Mouse (Mus musculus) megakaryocyte, embryonic 14.5 days (primary cell): Measurements from ENCODE around the gene Zfp60. TPM values are rescaled to one million over a fixed set of nuclear protein-coding genes. Genes with fewer than 3 reads are reported as not detected.
"Not testable (repeated sequence)": the region's sequence is repeated elsewhere in the genome, so short reads cannot be mapped to it uniquely, and the experiment has no call there.

Experiments used
- H3K27me3 ChIP-seq: replicated peaks from 2 replicates; pipeline ENCODE3; 2012; ENCODE audit warnings: inconsistent platforms
- H3K36me3 ChIP-seq: replicated peaks from 2 replicates; pipeline ENCODE3; 2012; ENCODE audit warnings: low read length, inconsistent platforms, mixed read lengths
- H3K4me1 ChIP-seq: 2 replicates; pipeline ENCODE4 v1.6.1; 2012; ENCODE audit warnings: inconsistent platforms
- H3K4me3 ChIP-seq: replicated peaks from 2 replicates; pipeline ENCODE3; 2012; ENCODE audit warnings: moderate library complexity, mild to moderate bottlenecking, inconsistent platforms
- H3K9me3 ChIP-seq: 2 replicates; pipeline ENCODE4 v1.6.1; 2012; ENCODE audit warnings: inconsistent platforms
- FLI1 ChIP-seq: IDR thresholded peaks from 2 replicates; pipeline ENCODE4 v1.6.1; 2012; ENCODE audit warnings: low read length, inconsistent platforms, mixed read lengths
- GATA1 ChIP-seq: IDR thresholded peaks from 3 replicates; pipeline ENCODE4 v1.6.1; 2012; ENCODE audit warnings: mixed read lengths, low read length, inconsistent platforms, borderline replicate concordance
- polyA plus RNA-seq: library from polyadenylated mRNA; stranded (reverse); fragments of >175 nt; gene quantifications from 2 replicates; pipeline ENCODE4 v1.2.3, GENCODE M21; 2012; ENCODE audit warnings: low replicate concordance; ENCODE audit not compliant: insufficient read depth

Zfp60 gene
- polyA plus RNA-seq, 1 experiment: not detected

DNA sequence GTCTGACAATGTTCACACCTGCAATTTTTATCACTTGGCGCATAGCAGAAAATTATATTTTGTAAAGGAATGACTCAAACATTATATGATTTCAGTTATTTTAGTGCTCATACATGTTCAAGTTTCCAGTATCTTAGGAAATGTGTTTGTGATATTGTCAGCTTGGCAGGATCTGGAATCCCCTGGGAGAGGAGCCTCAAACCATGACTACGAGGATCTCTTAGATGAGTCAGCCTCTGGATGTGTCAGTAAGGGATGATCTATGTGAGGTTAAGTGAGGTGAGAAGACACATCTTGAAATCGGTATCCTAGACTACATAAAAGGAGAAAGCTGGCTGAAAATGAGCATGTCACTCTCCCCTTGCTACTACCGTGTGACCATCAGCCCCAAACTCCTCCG is 58.1 kb downstream of the Zfp60 start:
- Histone ChIP-seq H3K9me3 (peaks cover 16% of the 10 kb centered on the region), H3K4me3 (no peak overlapping the region), H3K36me3 (no peaks in the 10 kb centered on the region), H3K27me3 (no peaks in the 10 kb centered on the region), H3K4me1 (no peaks in the 10 kb centered on the region)
- TF ChIP-seq FLI1 (no peak), GATA1 (no peak)

DNA sequence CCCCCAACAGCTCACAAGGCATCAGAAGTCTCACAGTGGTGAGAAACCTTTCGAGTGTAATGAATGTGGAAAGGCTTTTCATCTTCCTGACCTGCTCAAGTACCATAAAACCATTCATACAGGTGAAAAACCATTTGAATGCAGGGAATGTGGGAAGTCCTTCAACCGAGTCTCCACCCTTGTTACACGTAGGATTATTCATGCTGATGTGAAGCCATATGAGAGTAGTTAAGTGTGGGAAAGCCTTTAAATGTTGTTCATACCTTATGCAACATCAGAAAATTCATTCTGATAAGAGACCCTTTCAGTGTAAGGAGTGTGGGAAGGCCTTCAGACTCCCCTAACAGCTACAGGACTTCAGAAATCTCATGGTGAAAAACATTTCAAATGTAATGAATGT is 62.7 kb downstream of the Zfp60 start:
- not testable (repeated sequence) for H3K4me1 ChIP-seq, H3K36me3 ChIP-seq

DNA sequence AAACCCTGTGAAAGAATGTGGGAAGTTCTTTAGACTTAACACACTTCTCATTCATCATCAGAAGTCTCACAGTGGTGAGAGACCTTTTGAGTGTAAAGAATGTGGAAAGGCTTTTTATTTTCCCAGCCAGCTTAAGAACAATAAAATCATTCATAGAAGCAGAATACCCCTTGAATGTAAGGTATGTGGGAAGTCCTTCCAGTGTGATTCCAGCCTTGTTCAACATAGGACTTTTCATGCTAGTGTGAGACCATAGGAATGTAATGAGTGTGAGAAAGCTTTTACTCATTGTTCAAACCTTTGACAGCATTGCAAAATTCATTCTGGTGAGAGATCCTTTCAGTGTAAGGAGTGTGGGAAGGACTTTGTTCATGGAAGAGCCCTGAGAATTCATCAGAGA is 63.4 kb downstream of the Zfp60 start:
- Histone ChIP-seq H3K4me3 (no peak overlapping the region), H3K27me3 (no peaks in the 10 kb centered on the region), H3K36me3 (no peaks in the 10 kb centered on the region), H3K4me1 (peaks cover 7% of the 10 kb centered on the region), H3K9me3 (peaks cover 14% of the 10 kb centered on the region)
- TF ChIP-seq FLI1: no peak
- no peak for TF ChIP-seq GATA1

More for the DNA sequence above, 62.7 kb downstream of the Zfp60 start:
- peaks cover 14% of the 10 kb centered on the region for H3K9me3 ChIP-seq
- not testable (repeated sequence) for H3K27me3 ChIP-seq, H3K4me3 ChIP-seq

DNA sequence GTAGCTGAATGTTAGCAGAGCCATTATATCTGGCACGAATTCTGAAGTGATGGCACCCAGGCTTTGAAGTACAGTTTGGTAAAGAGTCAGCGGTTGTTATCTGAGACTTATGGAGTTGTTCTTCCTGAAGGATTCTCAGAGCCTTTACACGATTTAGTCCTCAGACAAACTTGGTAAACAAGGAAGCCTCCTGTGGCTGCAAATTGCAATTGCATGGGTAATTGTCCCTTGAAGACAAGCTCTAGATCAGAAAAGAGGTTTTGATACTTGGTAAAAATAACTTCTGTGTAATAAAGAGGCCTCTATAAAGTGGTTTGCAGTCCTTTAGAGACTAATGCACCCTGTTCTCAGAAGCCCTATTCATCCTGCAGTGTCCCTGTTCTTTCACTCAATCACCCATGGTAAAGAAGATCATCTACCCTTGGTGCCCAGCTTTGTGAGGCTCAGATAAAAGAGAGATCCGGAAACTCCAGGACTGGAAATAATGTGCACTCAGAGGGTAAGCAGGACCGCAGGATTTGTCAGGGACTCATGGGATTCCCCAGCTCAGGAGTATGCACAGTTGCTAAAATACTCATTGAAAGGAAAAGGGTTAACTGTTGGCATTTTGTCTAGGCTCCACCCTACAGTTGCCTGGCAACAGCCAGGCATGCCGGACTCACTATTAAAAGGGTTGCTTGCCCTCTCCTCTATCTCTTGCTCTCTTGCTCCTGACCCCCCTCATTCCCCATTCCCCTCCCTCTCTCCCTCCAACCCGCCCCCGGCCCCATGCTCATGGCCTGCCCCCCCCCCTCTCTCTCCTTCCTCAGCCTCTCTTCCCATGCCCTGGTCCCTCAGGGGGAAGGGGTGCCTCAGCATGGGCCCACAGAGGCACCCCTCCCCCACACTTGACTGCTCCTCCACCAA is 67.0 kb downstream of the Zfp60 start:
- H3K4me1 ChIP-seq: peaks cover 7% of the 10 kb centered on the region
- H3K27me3 ChIP-seq: no peaks in the 10 kb centered on the region
- no peak for TF ChIP-seq FLI1
- H3K4me3 ChIP-seq: no peak overlapping the region
- H3K36me3 ChIP-seq: no peaks in the 10 kb centered on the region
- H3K9me3 ChIP-seq: peaks cover 14% of the 10 kb centered on the region

DNA sequence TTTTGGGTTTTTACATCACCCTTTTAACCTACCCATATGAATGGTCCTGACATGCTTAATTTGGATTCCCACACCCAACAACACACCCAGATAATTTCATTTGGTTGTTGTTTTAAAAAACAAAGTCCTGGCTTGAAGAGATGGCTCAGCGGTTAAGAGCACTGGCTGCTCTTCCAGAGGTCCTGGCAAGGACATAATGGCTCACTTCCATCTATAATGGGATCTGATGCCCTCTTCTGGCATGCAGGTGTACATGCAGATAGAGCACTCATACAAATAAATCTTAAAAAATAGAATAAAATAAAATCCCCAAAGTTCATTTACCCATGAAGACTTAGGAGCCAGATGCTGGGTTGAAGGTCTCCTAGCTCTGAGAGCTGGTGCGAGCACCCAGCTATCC is 69.9 kb downstream of the Zfp60 start:
- peaks cover 3% of the 10 kb centered on the region for H3K36me3 ChIP-seq

DNA sequence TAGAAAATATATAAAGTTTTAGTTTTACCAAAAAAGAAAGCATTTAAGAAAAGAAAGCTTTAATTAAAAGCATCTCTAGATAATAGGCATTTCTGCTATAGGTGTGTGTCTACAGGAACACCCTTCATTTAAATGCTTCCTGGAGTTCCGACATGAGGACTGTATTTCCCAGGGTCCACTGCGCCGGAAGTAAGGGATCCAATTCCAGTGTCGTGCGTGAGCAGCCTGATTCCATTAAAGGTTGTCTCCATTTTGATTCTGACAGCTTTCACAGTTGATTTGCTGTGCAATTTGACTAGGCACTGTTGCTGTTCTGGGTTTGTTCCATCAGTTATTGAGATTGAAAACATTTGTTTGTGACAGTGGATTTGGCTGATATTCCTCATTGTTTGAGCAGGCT is 71.8 kb downstream of the Zfp60 start:
- Histone ChIP-seq H3K4me1 (peaks cover 22% of the 10 kb centered on the region), H3K36me3 (peaks cover 13% of the 10 kb centered on the region), H3K9me3 (no peaks in the 10 kb centered on the region), H3K27me3 (no peaks in the 10 kb centered on the region), H3K4me3 (no peak overlapping the region)
- TF ChIP-seq FLI1 (no peak), GATA1 (no peak)

More for the DNA sequence above, 69.9 kb downstream of the Zfp60 start:
- peaks cover 13% of the 10 kb centered on the region for H3K9me3 ChIP-seq
- peaks cover 19% of the 10 kb centered on the region for H3K4me1 ChIP-seq
- no peak for TF ChIP-seq GATA1
- no peaks in the 10 kb centered on the region for H3K27me3 ChIP-seq
- H3K4me3 ChIP-seq: no peak overlapping the region

Other genes starting within 250 kb of the Zfp60 start
- 159 and 273 TPM in 2 replicates for gene Sertad1, start 244.5 kb upstream of the Zfp60 start, polyA plus RNA-seq
- 1.7 and 1.8 TPM in 2 replicates for gene Prx, start 232.1 kb upstream of the Zfp60 start, polyA plus RNA-seq
- 1.6 and 2.1 TPM in 2 replicates for gene Hipk4, start 208.1 kb upstream of the Zfp60 start, polyA plus RNA-seq
- gene Pld3, start 178.2 kb upstream of the Zfp60 start, polyA plus RNA-seq: 66.2 and 97.1 TPM in 2 replicates
- 19.6 and 32.1 TPM in 2 replicates for gene 2310022A10Rik, start 178.2 kb upstream of the Zfp60 start, polyA plus RNA-seq
- 72.3 and 86.4 TPM in 2 replicates for gene Akt2, start 139.8 kb upstream of the Zfp60 start, polyA plus RNA-seq
- gene Ttc9b, start 77.5 kb upstream of the Zfp60 start, polyA plus RNA-seq: not detected in 2 replicates
- 22.4 and 38.4 TPM in 2 replicates for gene Map3k10, start 56.8 kb upstream of the Zfp60 start, polyA plus RNA-seq
- 0.03 TPM in 1 of 2 replicates, not detected in the other for gene Zfp607b, start 42.0 kb upstream of the Zfp60 start, polyA plus RNA-seq
- gene Zfp626, start 75.8 kb downstream of the Zfp60 start, polyA plus RNA-seq: 0.03 TPM in 1 of 2 replicates, not detected in the other
- not detected in 2 replicates for gene Zfp59, start 107.2 kb downstream of the Zfp60 start, polyA plus RNA-seq
- gene Zfp607a, start 126.1 kb downstream of the Zfp60 start, polyA plus RNA-seq: not detected in 2 replicates
- gene Zfp974, start 198.1 kb downstream of the Zfp60 start, polyA plus RNA-seq: 0.67 TPM in 1 of 2 replicates, not detected in the other
- gene Zfp780b, start 247.8 kb downstream of the Zfp60 start, polyA plus RNA-seq: 0.16 TPM in 1 of 2 replicates, not detected in the other